Mouse (Mus musculus) Patski (cell line): ENCODE data around the gene Tmem202. TPM values are rescaled to one million over a fixed set of nuclear protein-coding genes. Genes with fewer than 3 reads are reported as not detected.

ENCODE experiments used
- ATAC-seq: fragments of 100-300 bp; one replicate; pipeline ENCODE4 v1.8.0; 2021
- CTCF ChIA-PET: fragments of 350-600 bp; sonication (Branson Sonifier 250); formaldehyde crosslinking; loops from one replicate; lab custom pipeline; 2022; ENCODE audit warnings: inconsistent platforms; lab: Charles Lee
- POLR2A ChIA-PET: fragments of 350-600 bp; sonication (Branson Sonifier 250); formaldehyde crosslinking; loops from one replicate; lab custom pipeline; 2022; ENCODE audit warnings: antibody characterized with exemption, inconsistent platforms; lab: Charles Lee
- DNase-seq: peaks from one replicate; pipeline ENCODE4 v3.0.0-alpha.2; 2011; ENCODE audit warnings: low read depth, low spot score
- H3K27me3 ChIP-seq: fragments of 371-371 bp; one replicate; pipeline ENCODE4 v1.5.1; 2021
- CTCF ChIP-seq: fragments of 100-300 bp; IDR thresholded peaks from one replicate; pipeline ENCODE4 v1.5.1; 2021
- in situ Hi-C: fragments of 300-500 bp; cut with MboI; formaldehyde crosslinking; loops from 3 replicates; pipeline ENCODE4 v1.11.1; 2018; ENCODE audit warnings: low pct_unique_long_range_greater_than_20kb, mixed read lengths
- polyA plus RNA-seq: library from polyadenylated mRNA; unstranded; gene quantifications from one replicate; pipeline ENCODE4 v1.2.3, GENCODE M21; 2021

Tmem202 gene
- polyA plus RNA-seq, 1 experiment from 2014 or later = 0.95 TPM

- ATAC-seq = no peak
Observed at GRCm38 (mm10) chr9:59469446-59469845, 70.2 kb downstream of the Tmem202 start.

More at GRCm38 (mm10) chr9:59469446-59469845, 70.2 kb downstream of the Tmem202 start:
- no peak for DNase-seq
- ChIA-PET CTCF (interaction anchor here (0.8 to 4.8 kb wide), 4 partner anchors 9 to 66 kb away, joined by 3 to 22 read pairs (median 4); no protein-coding TSS in a partner anchor), POLR2A (interaction anchor here (0.6 kb wide), 1 partner anchor 18 kb away, joined by 4 read pairs; no protein-coding TSS in a partner anchor)
- H3K27me3 ChIP-seq = no peaks in the 10 kb centered on the region
- in situ Hi-C loops = no loop called here
- TF ChIP-seq CTCF = no peak

Other genes with a start within 250 kb of the Tmem202 start
- gene Adpgk, start 248.3 kb downstream of the Tmem202 start, polyA plus RNA-seq = 32.6 TPM
- gene Bbs4, start 186.3 kb downstream of the Tmem202 start, polyA plus RNA-seq = 11.2 TPM
- gene Arih1, start 53.2 kb downstream of the Tmem202 start, polyA plus RNA-seq = 74.4 TPM
- gene Hexa, start 307 bp downstream of the Tmem202 start, polyA plus RNA-seq = 135 TPM
- gene Celf6, start 38.1 kb upstream of the Tmem202 start, polyA plus RNA-seq = not detected
- gene Parp6, start 77.4 kb upstream of the Tmem202 start, polyA plus RNA-seq = 25.2 TPM
- 2,279 TPM for gene Pkm, start 116.5 kb upstream of the Tmem202 start, polyA plus RNA-seq
- gene Gramd2, start 140.3 kb upstream of the Tmem202 start, polyA plus RNA-seq = 3.5 TPM
- 11.5 TPM for gene Senp8, start 210.9 kb upstream of the Tmem202 start, polyA plus RNA-seq
- gene Myo9a, start 211.0 kb upstream of the Tmem202 start, polyA plus RNA-seq = 38.7 TPM